Mouse (Mus musculus) liver, embryonic 14.5 days (tissue): ENCODE measurements around the gene Dstn. TPM values are rescaled to one million over a fixed set of nuclear protein-coding genes. Genes with fewer than 3 reads are reported as not detected.

Experiments used
- ATAC-seq: fragments of 200-750 bp; cut with Nextera tagmentation; 2 replicates; pipeline ENCODE4 v1.8.0; 2017; ENCODE audit warnings: moderate number of reproducible peaks, mild to moderate bottlenecking, moderate library complexity; ENCODE audit not compliant: insufficient read depth
- DNase-seq, 3 experiments: peaks; one replicate each; pipeline ENCODE4 v3.0.0-alpha.2; 2012 to 2013; ENCODE audit warnings: low read depth in 3 of 3, low spot score in 3 of 3
- H3K27ac ChIP-seq: fragments of 300-500 bp; sonication (generic); 2 replicates; pipeline ENCODE4 v1.5.1; 2014; ENCODE audit warnings: moderate library complexity, mild to moderate bottlenecking, control low read depth, inconsistent platforms
- H3K27me3 ChIP-seq: fragments of 300-500 bp; sonication (generic); 2 replicates; pipeline ENCODE4 v1.6.1; 2014; ENCODE audit warnings: mild to moderate bottlenecking, low read length, moderate library complexity; ENCODE audit not compliant: control insufficient read depth, insufficient read depth
- H3K36me3 ChIP-seq: fragments of 300-500 bp; sonication (generic); replicated peaks from 2 replicates; pipeline ENCODE4 v1.6.1; 2014; ENCODE audit warnings: low read depth; ENCODE audit not compliant: control insufficient read depth, insufficient read depth
- H3K4me1 ChIP-seq, 2 experiments: fragments of 200-500 bp in 1 of 2; fragments of 300-500 bp in 1 of 2; sonication (generic) in 1 of 2; replicated peaks; 2 replicates each; pipeline ENCODE4 v1.6.1; 2012 to 2014; ENCODE audit warnings: antibody characterized with exemption in 1 of 2, inconsistent platforms in 1 of 2, low read length in 1 of 2; ENCODE audit not compliant: control insufficient read depth in 2 of 2, insufficient read depth in 2 of 2
- H3K4me2 ChIP-seq: fragments of 300-500 bp; sonication (generic); 2 replicates; pipeline ENCODE4 v1.6.1; 2014; ENCODE audit warnings: low read depth, mild to moderate bottlenecking, control low read depth, moderate library complexity
- H3K4me3 ChIP-seq, 2 experiments: fragments of 200-500 bp in 1 of 2; fragments of 300-500 bp in 1 of 2; sonication (generic) in 1 of 2; 2 replicates each; pipeline ENCODE4 v1.5.1; 2012 to 2014; ENCODE audit warnings: low read depth in 2 of 2, low read length in 2 of 2, mild to moderate bottlenecking in 2 of 2, control low read depth in 1 of 2, inconsistent platforms in 1 of 2, moderate library complexity in 1 of 2; ENCODE audit not compliant: insufficient read depth in 1 of 2
- H3K9ac ChIP-seq: fragments of 300-500 bp; sonication (generic); replicated peaks from 2 replicates; pipeline ENCODE4 v1.6.1; 2014; ENCODE audit warnings: mild to moderate bottlenecking, control low read depth, moderate library complexity
- H3K9me3 ChIP-seq: fragments of 300-500 bp; sonication (generic); 2 replicates; pipeline ENCODE4 v1.6.1; 2016; ENCODE audit warnings: low read length, mixed read lengths; ENCODE audit not compliant: control insufficient read depth
- CTCF ChIP-seq: IDR thresholded peaks from 2 replicates; pipeline ENCODE4 v1.5.1; 2016; ENCODE audit warnings: antibody characterized with exemption, low read depth, control low read depth
- EP300 ChIP-seq: IDR thresholded peaks from 2 replicates; pipeline ENCODE4 v1.6.1; 2016; ENCODE audit warnings: antibody characterized with exemption, low read depth
- WGBS: fragments of 180-500 bp; shearing (Covaris S2); extraction: QIAGEN DNeasy Blood & Tissue Kit; methylation state at CpG from one replicate; pipeline ENCODE4 v1.1.7; 2014; ENCODE audit not compliant: insufficient replicate concordance; 5-methylcytosine and 5-hydroxymethylcytosine counted together
- polyA plus RNA-seq, 2 experiments: library from polyadenylated mRNA; depleted of rRNA in 1 of 2; stranded (reverse) in 1 of 2; unstranded in 1 of 2; fragments of >200 nt; fragmentation: Nextera tagmentation in 1 of 2; extraction: Ambion mirVana in 1 of 2; gene quantifications; 2 replicates each; pipeline versions ENCODE4 v1.2.1 to v1.2.3; 2012 to 2014

The Dstn gene
- polyA plus RNA-seq, 2 experiments, result 33.1 to 129 TPM

DNA sequence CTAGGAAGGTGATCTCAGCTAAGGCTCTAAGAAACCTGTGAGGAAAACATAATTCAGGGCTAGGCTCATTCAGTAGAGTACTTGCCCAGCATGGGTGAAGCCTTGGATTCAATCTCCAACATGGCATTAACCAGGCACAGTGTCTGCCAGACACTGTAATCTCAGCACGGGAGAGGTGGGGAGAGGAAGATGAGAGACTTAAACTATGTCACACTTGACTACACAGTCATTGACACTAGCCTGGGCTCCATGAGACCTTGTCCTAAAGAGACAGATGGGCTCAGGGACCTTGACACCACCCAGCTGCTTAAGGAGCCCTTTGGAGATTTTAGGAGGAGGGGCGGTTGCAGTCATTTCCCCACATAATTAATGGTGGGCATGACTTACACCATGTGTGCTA, 22.7 kb downstream of the Dstn start:
- no peaks in the 10 kb centered on the region for H3K27me3 ChIP-seq
- 69% methylated on average over 2 of the region's 2 CpGs for WGBS
- H3K27ac ChIP-seq, result no peak overlapping the region
- H3K4me1 ChIP-seq, result no peaks in the 10 kb centered on the region
- ATAC-seq (no peak), DNase-seq (no peak)
- H3K9me3 ChIP-seq, result no peaks in the 10 kb centered on the region
- H3K4me2 ChIP-seq, result no peak overlapping the region
- no peak overlapping the region for H3K4me3 ChIP-seq
- no peak overlapping the region for H3K9ac ChIP-seq
- no peak for TF ChIP-seq EP300
- no peak for TF ChIP-seq CTCF
- H3K36me3 ChIP-seq, result peaks cover 6% of the 10 kb centered on the region

DNA sequence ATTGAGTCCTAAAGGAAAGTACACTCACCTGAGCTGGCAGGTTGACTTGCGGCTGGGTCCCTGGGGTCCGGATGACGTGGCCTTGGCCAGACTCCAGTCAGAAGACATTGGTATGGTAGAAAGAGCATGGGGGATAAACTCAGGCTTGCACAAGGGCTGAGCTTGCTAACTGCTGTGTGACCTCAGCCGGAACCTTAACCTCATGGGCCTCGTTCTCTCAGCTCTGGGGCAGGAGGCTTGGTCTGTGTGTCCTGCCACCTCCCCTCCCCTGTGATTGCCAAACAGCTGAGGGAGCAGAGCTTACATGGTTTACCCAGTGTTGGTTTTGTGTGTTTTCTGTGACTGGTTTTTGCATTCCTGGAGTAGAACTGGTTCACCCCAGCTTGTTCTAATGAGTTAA, 25.3 kb downstream of the Dstn start:
- Histone ChIP-seq H3K27me3 (no peaks in the 10 kb centered on the region), H3K36me3 (peaks cover 6% of the 10 kb centered on the region), H3K9me3 (no peaks in the 10 kb centered on the region), H3K27ac (no peak overlapping the region), H3K4me1 (no peaks in the 10 kb centered on the region), H3K9ac (no peak overlapping the region), H3K4me2 (no peak overlapping the region), H3K4me3 (no peak overlapping the region)
- ATAC-seq (peak; percentile 48), DNase-seq (peak in 1 of 3 experiments; percentile 23)
- TF ChIP-seq CTCF (no peak), EP300 (no peak)
- WGBS, result 81% methylated on average over 5 of the region's 5 CpGs

DNA sequence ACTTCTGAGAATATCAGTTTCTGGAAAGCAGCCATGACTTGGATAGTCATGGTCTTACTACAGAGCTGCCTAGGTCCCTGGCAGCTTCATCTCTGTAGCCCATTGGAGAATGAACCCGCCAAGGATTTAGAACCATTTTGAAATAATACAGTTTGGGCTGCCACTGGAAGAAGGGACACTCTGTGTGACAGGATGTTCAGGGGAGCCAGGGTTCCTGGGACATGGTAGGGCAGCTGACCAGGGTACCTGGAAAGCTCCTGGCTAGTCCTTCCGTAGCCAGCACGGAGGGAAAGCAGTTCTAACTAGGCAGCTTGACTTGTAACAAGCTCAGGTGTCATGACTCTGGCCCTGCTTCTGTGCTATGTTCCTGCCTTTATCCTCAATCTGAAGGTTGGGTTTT, 29.7 kb downstream of the Dstn start:
- no peaks in the 10 kb centered on the region for H3K4me1 ChIP-seq
- no peak overlapping the region for H3K4me2 ChIP-seq
- TF ChIP-seq CTCF, result no peak
- TF ChIP-seq EP300, result no peak
- H3K27me3 ChIP-seq, result no peaks in the 10 kb centered on the region
- no peaks in the 10 kb centered on the region for H3K9me3 ChIP-seq
- peaks cover 24% of the 10 kb centered on the region for H3K36me3 ChIP-seq
- H3K4me3 ChIP-seq, result no peak overlapping the region
- 78% methylated on average over 3 of the region's 3 CpGs for WGBS
- H3K9ac ChIP-seq, result no peak overlapping the region
- no peak overlapping the region for H3K27ac ChIP-seq
- DNase-seq (no peak), ATAC-seq (no peak)

DNA sequence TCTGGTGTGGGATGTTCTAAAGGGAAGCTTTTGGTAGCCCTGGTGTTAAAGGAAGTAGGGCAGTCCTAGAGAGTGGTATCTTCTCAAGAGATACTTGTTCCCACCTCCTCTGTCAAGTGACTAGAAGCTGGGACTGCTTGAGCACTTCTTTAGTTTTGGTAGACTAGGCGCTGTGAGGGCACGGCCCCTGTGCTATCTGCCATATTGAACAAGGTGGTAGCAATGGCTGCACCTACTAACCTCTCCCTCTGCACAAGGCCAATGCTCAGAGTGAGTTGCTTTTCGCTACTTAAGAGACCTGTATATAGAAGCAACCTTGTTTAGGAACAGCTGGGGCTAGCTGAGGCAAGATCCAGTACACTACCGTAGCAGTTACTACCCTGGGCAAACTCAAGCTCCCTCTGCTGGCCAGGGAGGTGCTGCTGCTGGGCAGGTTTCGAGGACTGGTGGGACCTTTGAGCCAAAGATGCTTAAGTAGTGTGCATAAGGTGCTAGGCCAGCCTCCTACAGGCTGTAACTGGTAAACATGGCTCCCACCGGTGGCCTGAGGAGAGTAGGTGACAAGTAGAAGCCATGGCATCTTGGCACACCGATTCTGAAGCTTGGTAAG, 30.5 kb downstream of the Dstn start:
- Histone ChIP-seq H3K27me3 (no peaks in the 10 kb centered on the region), H3K4me3 (no peak overlapping the region), H3K4me2 (no peak overlapping the region), H3K36me3 (peaks cover 26% of the 10 kb centered on the region), H3K27ac (no peak overlapping the region), H3K9me3 (no peaks in the 10 kb centered on the region), H3K9ac (no peak overlapping the region), H3K4me1 (no peaks in the 10 kb centered on the region)
- TF ChIP-seq CTCF, result peak; percentile 80
- TF ChIP-seq EP300, result no peak
- 75% methylated on average over 7 of the region's 7 CpGs for WGBS
- ATAC-seq (peak; percentile 37; the same call in 1 of the 2 replicates), DNase-seq (peak in 1 of 3 experiments; percentile 35)

DNA sequence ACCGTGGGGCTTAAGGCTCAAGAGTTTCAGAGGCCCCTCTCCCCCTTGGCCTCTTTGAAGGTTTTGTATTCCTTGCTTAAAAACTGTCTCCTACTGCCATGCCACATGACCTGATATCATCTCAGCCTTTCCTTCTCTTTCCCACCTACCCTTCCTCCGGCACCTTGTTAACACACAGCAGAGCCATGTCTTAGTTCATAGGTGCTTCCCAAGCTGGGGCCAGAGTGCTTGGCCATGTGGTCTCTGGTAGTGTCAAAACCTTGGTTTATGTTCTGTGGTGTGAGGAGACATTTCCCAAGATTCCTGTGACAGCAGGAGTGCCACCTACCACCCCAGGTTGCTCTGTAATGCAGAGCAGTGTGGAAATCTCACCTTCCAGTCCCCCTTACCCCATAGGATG, 31.3 kb downstream of the Dstn start:
- ATAC-seq, result no peak
- Histone ChIP-seq H3K4me2 (no peak overlapping the region), H3K9ac (no peak overlapping the region), H3K4me3 (no peak overlapping the region), H3K36me3 (peaks cover 26% of the 10 kb centered on the region), H3K9me3 (no peaks in the 10 kb centered on the region), H3K4me1 (no peaks in the 10 kb centered on the region), H3K27me3 (no peaks in the 10 kb centered on the region), H3K27ac (no peak overlapping the region)
- TF ChIP-seq EP300 (no peak), CTCF (no peak)
- WGBS, result 63% methylated on average over 2 of the region's 2 CpGs
- no peak for DNase-seq
